Mouse (Mus musculus): ENCODE data around the gene Tmem143.

DNA sequence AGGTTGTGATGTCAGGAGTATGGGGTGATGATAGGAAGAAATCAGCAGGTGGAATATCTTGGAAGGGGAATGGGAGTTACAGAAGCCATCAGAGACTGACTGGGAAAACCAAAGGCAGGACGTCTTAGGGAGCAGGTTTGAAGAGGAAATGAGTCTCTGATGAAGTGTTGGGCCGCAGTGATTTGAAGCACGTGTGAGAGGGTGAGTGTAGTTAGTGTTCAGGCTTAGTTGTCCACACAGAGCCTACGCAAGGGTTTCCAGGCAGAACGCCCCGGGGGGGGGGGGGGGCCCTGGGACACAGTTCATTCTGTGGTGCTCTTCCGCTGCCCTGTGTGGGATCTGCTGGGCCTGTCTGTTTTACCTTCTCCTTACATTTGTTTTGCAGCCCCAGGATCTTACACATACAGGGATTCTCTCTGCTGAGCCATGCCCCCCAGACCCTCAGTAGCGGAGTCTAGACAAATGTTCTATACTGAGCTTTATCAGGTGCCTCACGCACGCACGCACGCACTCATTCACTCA is 5.8 kb downstream of the Tmem143 start:
- TF ChIP-seq CTCF (IDR thresholded peaks at IDR 0.05; ENCODE audit: insufficient read depth, low read depth, low read length) (no peak), POLR2A (IDR thresholded peaks at IDR 0.05; ENCODE audit: insufficient read depth, low read depth, low read length) (no peak)

Data from olfactory bulb, adult 2 months (tissue).